Mouse (Mus musculus) gastrocnemius, adult 2 months (tissue): Measurements from ENCODE around the gene Carnmt1. TPM values are rescaled to one million over a fixed set of nuclear protein-coding genes. Genes with fewer than 3 reads are reported as not detected.

Source experiments
- DNase-seq: peaks from one replicate; pipeline ENCODE4 v3.0.0; 2022
- H3K27ac ChIP-seq: fragments of 200-600 bp; 2 replicates; pipeline ENCODE4 v1.8.1; 2022; ENCODE audit warnings: mild to moderate bottlenecking
- H3K4me3 ChIP-seq: fragments of 200-600 bp; 2 replicates; pipeline ENCODE4 v1.8.1; 2022; ENCODE audit warnings: mild to moderate bottlenecking, moderate library complexity
- CTCF ChIP-seq: fragments of 200-600 bp; IDR thresholded peaks from 2 replicates; pipeline ENCODE4 v1.8.1; 2022; ENCODE audit warnings: antibody characterized with exemption, mild to moderate bottlenecking, moderate library complexity
- intact Hi-C: fragments of 180-260 bp; cut with DNase I; formaldehyde crosslinking; loops from one replicate; pipeline ENCODE4 v1.15.1; 2025
- total RNA-seq, 2 experiments: library from RNA; stranded (reverse); gene quantifications; 2 replicates each; pipeline ENCODE4 v1.2.3; 2021

Gene Carnmt1
- total RNA-seq, 2 experiments from 2014 or later = 130 to 135 TPM

DNA sequence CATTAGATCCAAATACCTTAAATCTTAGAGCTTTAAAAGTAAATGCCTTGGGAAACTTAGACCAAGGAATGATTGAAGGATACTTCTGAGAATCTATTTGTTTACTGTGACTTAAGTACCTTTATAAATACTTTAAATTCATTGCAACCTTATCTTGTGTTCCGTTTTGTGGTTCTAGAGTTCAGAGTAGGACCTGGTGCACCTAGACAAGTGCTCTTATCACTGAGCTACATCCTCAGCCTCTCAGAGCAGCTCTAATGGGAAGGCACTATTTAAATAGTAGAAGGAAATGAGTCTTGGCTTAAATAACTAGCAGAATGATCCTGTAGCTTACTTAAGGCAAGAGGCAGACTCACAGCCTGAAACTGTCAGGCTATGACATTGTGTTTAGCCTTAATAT lies 25.0 kb downstream of the Carnmt1 start:
- no peak for DNase-seq
- no peak for TF ChIP-seq CTCF
- intact Hi-C loops = no loop called here
- H3K4me3 ChIP-seq = no peak overlapping the region
- no peak overlapping the region for H3K27ac ChIP-seq

DNA sequence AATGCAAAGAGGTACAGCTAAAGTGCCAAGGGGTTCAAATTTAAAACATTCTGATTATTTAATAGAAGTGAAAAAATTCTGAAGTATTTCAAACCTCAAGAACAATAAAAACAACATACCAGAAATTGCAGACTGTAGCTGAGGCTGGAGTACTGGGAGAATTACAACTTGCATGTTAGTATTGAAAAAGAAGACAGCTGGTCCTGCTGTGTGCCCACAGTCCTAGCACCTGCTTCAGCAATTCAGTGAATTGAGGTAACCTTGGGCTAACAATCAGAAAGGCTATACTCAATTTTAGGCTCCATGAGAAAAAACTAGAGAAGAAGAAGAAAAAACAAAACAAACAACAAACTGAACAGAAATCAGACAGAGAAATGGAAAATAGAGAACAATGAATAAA lies 37.5 kb downstream of the Carnmt1 start:
- no peak overlapping the region for H3K27ac ChIP-seq
- intact Hi-C loops = no loop called here
- no peak for TF ChIP-seq CTCF
- H3K4me3 ChIP-seq = no peak overlapping the region
- no peak for DNase-seq

DNA sequence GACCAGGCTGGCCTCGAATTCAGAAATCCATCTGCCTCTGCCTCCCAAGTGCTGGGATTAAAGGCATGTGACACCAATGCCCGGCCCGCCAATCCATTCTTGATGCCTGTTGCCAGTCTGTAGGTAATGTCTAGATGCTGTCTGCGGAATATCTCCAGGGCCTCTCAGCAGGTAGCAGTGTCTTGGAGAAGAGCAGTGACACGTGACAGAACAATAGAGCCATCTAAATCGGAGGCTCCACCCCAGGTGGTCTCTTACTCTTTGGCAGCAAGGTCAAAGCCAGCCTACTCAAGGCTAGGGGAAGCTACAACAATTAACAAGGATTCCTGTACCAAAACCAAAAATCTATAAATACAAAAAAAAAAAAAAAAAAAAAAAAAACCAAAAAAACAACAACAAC lies 40.3 kb downstream of the Carnmt1 start:
- intact Hi-C loops = loop anchor here (5.0 kb wide), 1 partner anchor 39 kb away; the partner anchor contains the start of gene Carnmt1
- H3K27ac ChIP-seq = no peak overlapping the region
- no peak for TF ChIP-seq CTCF
- no peak for DNase-seq
- H3K4me3 ChIP-seq = no peak overlapping the region

DNA sequence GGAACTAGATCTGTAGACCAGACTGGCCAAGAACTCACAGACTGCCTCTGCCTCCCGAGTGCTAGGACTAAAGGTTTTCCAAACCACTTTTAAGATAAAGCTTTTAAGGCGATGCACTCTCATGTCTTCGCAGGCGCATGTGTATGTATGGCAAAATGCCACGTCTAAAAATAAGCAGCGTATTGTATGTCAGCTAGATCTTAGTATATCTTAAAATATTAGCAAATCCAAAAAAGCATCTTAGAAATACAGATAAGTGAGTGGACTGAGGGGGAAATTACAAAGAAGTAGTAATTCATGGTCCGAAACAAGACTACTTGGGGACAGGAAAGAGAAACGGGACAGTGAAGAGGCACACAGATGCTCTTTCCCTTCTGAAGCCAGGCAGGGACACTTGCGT lies 41.0 kb downstream of the Carnmt1 start:
- Histone ChIP-seq H3K4me3 (peak overlapping the region; percentile 93; the same call in 1 of the 2 replicates), H3K27ac (0 out of 2 replicates have a peak overlapping the region, but pooled peaks have one; percentile 97)
- TF ChIP-seq CTCF = no peak
- intact Hi-C loops = loop anchor here (5.0 kb wide), 1 partner anchor 39 kb away; the partner anchor contains the start of gene Carnmt1
- DNase-seq = no peak

DNA sequence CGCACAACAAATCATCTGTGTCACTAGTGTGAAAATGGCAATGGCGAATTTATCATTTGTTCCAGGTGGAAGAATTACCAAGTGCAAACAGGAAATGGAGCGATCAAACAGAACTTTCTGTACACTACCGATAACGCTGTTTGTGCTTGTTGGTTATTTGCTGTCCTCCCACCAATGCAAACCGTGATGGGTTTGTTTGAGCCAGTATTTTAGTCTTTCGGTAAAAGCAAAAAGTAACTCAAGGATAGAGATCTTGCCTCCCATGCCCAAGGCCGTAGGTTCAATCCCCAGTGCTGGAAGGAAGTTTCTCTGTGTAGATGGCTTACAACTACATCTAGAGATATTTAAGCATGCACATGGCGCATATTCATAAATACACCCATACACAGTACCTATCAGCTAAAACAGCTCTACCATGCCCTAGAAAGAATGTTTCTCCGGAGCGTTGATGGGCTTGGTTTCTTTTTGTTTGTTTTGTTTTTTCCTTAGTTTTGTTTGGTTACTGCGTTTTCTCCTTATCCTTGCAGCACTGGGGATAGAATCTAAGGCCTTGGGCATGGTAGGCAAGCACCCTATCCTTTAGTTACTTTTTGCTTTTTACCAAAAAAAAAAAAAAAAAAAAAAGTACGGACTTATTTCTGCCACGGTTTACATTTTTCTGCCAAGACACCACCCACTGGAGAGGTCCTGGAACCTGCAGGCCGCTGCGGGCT lies 41.7 kb downstream of the Carnmt1 start:
- Histone ChIP-seq H3K27ac (peak overlapping the region; percentile 97), H3K4me3 (peak overlapping the region; percentile 93)
- DNase-seq = no peak
- no peak for TF ChIP-seq CTCF
- intact Hi-C loops = loop anchor here (2.0 to 5.0 kb wide), 2 partner anchors 40 to 74 kb away; partner anchors contain the start of gene Carnmt1

DNA sequence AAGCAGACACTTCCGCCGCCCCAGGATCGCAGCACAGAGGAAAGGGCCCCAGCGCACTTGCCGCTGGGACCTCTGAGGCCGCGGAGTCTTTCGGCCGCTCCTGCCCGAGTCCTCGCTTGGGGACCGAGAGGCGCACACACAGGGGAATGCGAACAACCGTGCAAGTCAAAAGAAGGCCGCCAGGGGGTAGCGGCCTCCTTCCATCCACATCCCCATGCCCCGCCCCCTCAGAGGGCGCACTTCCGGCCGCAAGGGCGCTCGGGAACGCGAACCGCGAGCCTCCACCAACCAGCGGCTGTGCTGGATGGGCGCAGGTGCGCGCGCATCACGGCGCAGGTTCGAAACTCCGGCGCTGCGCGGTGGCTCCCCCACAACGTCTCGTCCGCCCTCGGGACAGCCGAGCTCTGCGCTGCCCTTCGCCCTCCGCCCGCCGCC lies 42.3 kb downstream of the Carnmt1 start, which contains the start of gene D030056L22Rik:
TSS of gene D030056L22Rik (plus strand) at position 328 of the 435 bp plus-strand sequence.
- H3K27ac ChIP-seq = peak within 1 kb of the TSS; percentile 97
- peak; percentile 87 for TF ChIP-seq CTCF
- intact Hi-C loops = loop anchor here (2.0 to 5.0 kb wide), 2 partner anchors 41 to 74 kb away; partner anchors contain the start of gene Carnmt1

DNA sequence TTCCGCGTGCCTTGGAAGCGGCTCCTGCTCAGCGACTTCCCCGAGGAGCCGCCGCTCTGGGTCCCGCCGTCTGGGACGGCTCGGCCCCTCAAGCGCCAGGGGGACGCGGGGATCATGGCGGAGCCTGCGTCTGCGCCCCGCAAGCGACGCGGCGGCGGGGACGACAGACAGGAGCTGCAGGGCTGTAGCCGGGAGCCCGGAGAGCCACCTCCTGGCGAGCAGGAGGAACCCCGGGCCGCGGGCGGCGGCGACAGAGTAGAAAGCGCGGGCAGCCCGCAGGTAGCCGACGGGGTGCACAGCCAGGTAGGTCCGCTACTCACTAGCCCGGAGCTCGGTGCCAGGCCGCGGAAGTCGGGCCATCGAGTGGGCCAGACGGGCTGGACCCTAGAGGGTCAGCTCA lies 42.8 kb downstream of the Carnmt1 start:
- Histone ChIP-seq H3K4me3 (peak overlapping the region; percentile 93), H3K27ac (peak overlapping the region; percentile 97)
- intact Hi-C loops = loop anchor here (2.0 to 5.0 kb wide), 2 partner anchors 41 to 75 kb away; partner anchors contain the start of gene Carnmt1
- TF ChIP-seq CTCF = peak; percentile 34; the same call in 1 of the 2 replicates
- DNase-seq = peak; percentile 73

More for the DNA sequence above, 42.3 kb downstream of the Carnmt1 start, which contains the start of gene D030056L22Rik:
- peak within 1 kb of the TSS; percentile 93 for H3K4me3 ChIP-seq
- peak; percentile 98 for DNase-seq

DNA sequence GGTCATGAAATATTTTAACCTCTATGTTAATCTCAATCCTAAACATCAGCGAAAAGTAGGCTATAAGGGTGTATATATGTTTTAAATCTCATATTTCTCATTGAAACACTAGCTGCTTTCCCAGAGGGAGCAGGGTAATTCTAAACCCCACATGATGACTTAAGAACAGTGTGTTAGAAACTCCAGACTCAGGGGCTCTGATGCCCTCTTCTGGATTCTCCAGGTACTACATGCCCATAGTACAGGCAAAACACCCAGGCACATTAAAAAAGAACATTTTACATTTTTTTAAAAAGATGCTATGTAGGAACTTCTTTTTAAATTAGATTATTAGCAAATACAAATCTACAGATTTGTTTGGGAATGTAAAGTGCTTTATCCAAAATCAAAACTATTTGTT lies 45.8 kb downstream of the Carnmt1 start:
- peak; percentile 65 for DNase-seq
- peak; percentile 99; the same call in 1 of the 2 replicates for TF ChIP-seq CTCF
- no peak overlapping the region for H3K4me3 ChIP-seq
- H3K27ac ChIP-seq = peak overlapping the region; percentile 29; the same call in 1 of the 2 replicates
- intact Hi-C loops = loop anchor here (5.0 kb wide), 1 partner anchor 34 kb away; no protein-coding TSS in a partner anchor

DNA sequence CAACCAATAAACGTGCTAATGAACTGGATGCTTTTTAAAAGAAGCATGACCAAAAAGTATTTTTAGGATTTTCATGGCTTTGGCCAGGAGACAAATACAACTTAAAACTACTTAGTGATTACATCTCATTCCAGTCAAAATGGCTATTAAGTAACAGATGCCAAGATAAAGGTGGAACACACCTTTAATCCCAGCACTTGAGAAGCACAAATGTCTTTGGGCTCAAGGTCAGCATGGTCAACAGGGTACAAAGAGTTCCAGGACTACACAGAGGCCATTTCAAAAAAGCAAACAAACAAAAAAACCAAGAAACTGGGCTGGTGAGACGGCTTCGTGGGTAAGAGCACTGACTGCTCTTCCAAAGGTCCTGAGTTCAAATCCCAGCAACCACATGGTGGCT lies 49.8 kb downstream of the Carnmt1 start:
- no peak for TF ChIP-seq CTCF
- intact Hi-C loops = no loop called here
- DNase-seq = no peak
- H3K4me3 ChIP-seq = no peak overlapping the region
- H3K27ac ChIP-seq = no peak overlapping the region

DNA sequence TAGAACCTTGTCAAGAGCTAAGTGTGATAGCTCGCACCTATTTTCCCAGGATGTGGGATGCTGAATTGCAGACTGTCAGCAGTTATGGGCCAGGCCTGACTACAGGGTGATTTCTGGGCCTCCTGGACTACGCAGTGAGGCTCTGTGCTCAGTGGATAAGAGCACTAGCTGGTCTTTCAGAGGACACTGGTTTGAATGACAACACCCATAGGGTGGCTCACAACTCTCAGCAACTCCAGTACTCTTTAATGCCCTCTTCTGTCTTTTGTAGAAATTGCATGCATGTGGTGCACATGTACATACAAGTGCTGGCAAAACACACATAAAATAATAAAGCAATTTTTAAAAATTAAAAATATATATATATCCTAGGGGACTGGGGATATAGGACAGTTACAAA lies 54.6 kb downstream of the Carnmt1 start:
- Histone ChIP-seq H3K4me3 (no peak overlapping the region), H3K27ac (no peak overlapping the region)
- no peak for TF ChIP-seq CTCF
- DNase-seq = no peak
- intact Hi-C loops = no loop called here

DNA sequence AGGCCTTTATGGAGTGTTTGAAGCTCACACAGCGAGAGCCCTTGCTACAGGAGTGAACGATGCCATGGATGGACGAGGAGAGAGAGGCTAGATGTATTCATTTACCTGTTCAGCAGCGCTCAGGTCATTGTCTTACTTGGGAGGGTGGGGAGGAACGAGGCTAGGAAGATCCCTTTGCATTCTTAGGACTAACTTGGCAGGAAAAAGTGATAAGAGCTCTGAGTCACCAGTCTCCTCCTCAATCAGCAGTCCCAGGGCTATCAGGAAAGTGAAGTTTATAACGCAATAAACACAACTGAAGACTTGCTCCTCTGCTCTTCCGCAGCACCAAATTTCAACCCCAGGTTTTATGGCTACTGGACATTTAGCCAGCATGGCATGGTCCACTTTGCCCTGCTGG lies 59.7 kb downstream of the Carnmt1 start:
- intact Hi-C loops = no loop called here
- H3K4me3 ChIP-seq = no peak overlapping the region
- TF ChIP-seq CTCF = no peak
- no peak for DNase-seq
- no peak overlapping the region for H3K27ac ChIP-seq

DNA sequence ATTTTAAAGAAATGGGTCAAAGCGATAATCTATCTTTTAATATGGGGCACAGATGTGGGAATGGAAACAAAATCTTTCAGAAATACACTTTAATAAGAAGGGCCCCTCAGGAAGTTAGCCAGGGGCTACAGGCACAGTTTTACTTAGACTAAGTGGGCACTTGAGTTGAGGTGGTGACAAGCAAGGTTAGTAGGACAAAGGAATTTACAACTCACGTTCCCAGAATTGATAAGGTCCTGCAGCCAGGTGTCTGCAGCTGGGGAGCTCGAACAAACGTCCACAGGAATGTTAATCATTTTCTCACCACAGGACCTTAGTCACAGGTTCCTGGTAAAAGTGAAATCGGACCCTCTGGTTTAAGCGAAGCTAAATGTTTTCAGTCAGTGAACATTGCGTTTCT lies 60.5 kb downstream of the Carnmt1 start:
- no peak overlapping the region for H3K27ac ChIP-seq
- no peak for DNase-seq
- TF ChIP-seq CTCF = no peak
- intact Hi-C loops = no loop called here
- no peak overlapping the region for H3K4me3 ChIP-seq

DNA sequence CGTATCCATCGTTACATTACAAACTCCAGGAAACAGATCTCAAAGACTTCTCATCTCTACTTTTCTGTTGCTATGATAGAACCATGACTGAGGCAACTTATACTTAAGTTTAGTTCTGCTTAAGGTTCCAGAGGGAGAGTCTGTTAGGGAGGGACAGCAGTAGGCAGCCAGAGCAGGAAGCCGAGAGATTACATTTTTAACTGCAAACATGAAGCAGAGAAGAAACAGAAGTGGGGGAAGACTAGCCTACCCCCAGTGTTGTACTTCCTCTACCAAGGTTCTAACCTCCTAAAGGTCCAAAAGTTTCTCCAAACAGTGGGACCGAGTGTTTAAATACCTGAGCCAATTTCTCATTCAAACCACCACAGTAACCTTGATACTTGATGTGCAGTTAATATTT lies 65.3 kb downstream of the Carnmt1 start:
- intact Hi-C loops = no loop called here
- no peak for TF ChIP-seq CTCF
- no peak overlapping the region for H3K4me3 ChIP-seq
- no peak for DNase-seq
- no peak overlapping the region for H3K27ac ChIP-seq
